Mouse (Mus musculus): ENCODE data around the gene Naxd. TPM values are rescaled to one million over a fixed set of nuclear protein-coding genes. Genes with fewer than 3 reads are reported as not detected.

The Naxd gene
- total and polyA plus RNA-seq, 3 experiments, result 39.7 to 57.1 (median 50.1) TPM

DNA sequence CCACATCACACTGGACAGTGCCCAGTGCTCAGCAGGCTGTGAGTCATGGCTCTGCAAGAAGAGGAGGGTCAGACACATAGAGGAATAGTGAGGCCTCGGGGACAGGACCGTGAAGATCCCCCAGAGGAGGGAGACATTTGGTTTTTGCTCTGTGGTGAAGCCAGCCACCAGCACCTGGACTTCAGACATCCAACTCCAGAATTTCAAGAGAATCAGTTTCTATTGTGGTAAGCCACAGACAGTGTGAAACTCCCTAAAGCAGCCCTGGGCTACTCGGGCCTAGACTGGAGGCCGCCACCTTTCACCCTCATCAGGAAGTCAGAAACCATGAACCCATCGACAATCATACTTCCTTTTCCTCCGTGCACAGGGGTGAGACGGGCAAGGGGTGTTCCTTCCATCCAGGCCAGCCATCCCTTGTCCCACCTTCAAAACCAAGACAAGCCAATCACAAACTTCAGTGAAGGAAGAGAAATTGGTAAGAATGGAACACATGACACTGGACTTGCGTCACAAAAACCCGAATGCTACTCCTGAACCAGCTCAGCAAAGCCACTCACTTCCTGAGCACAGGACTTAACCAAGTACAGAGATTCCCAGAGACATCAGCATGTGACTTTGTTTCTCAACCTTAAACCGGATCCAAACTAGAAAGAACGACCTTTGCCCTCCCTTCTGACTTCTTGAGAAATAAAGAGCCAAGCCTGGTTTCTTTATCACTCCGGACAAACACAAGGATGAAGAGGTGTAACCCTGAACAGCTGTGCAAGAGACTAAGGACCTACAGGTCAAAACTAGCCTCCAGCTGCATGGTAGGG lies 33.2 kb upstream of the Naxd start:
- in situ Hi-C loops (cut with MboI; ENCODE audit: low pct_ligation_motif_present, low pct_unique_long_range_greater_than_20kb, low sequenced_read_pairs) (no loop called here), dilution Hi-C loops (cut with MboI; ENCODE audit: extremely low pct_ligation_motif_present, extremely low pct_unique_long_range_greater_than_20kb, low sequenced_read_pairs) (no loop called here)
- Histone ChIP-seq H3K4me1 (ENCODE audit: control insufficient read depth in 1 of 2, insufficient read depth in 2 of 2) (peaks cover 41 to 69% of the 10 kb centered on the region in 2 experiments), H3K79me2 (replicated peaks; ENCODE audit: control insufficient read depth, extremely low read depth, insufficient read depth, poor library complexity, severe bottlenecking) (peaks cover 13% of the 10 kb centered on the region), H3K9ac (ENCODE audit: insufficient read depth, low read depth) (0 out of 2 replicates have a peak overlapping the region, but pooled peaks have one; percentile 4), H3K36me3 (replicated peaks in 1 of 2; ENCODE audit: control insufficient read depth in 1 of 2, insufficient read depth in 1 of 2, low read length in 1 of 2) (peaks cover 13 to 25% of the 10 kb centered on the region in 2 experiments), H3K27me3 (replicated peaks) (no peaks in the 10 kb centered on the region), H3K9me3 (replicated peaks; ENCODE audit: low read length) (peaks cover 23% of the 10 kb centered on the region), H3K27ac (ENCODE audit: insufficient read depth, low read depth) (peak overlapping the region; percentile 90), H3K4me2 (ENCODE audit: insufficient read depth, low read depth, poor library complexity, severe bottlenecking) (peak overlapping the region; percentile 55), H3K4me3 (replicated peaks in 1 of 3; ENCODE audit: low read depth in 2 of 3, low read length in 2 of 3, poor library complexity in 1 of 3) (no peak overlapping the region)
- TF ChIP-seq TBP (conservative IDR thresholded peaks at IDR 0.05; ENCODE audit: low read depth, low read length) (0 out of 2 replicates have a peak, but pooled peaks have one; percentile 28), HCFC1 (IDR thresholded peaks at IDR 0.05; ENCODE audit: low read depth, low read length) (peak; percentile 48; the same call in 1 of the 2 replicates), POLR2AphosphoS2 (IDR thresholded peaks at IDR 0.05; ENCODE audit: low read depth, low read length) (no peak), JUN (IDR thresholded peaks at IDR 0.05; ENCODE audit: insufficient read depth, low read depth, low read length) (peak; percentile 81), EP300 (IDR thresholded peaks at IDR 0.05; ENCODE audit: low read length) (peak; percentile 81), NRF1 (IDR thresholded peaks at IDR 0.05; ENCODE audit: low read depth, low read length) (peak; percentile 18; the same call in 1 of the 2 replicates), CTCF (conservative IDR thresholded peaks at IDR 0.05 in 1 of 2, IDR thresholded peaks at IDR 0.05 in 1 of 2; ENCODE audit: low read depth in 2 of 2, low read length in 2 of 2) (no peak), RCOR1 (conservative IDR thresholded peaks at IDR 0.05; ENCODE audit: low read depth, low read length) (peak; percentile 77), MXI1 (IDR thresholded peaks at IDR 0.05; ENCODE audit: low read depth, low read length) (peak; percentile 72; the same call in 1 of the 2 replicates), NELFE (IDR thresholded peaks at IDR 0.05; ENCODE audit: low read depth, low read length) (peak; percentile 54; the same call in 1 of the 2 replicates), ZMIZ1 (IDR thresholded peaks at IDR 0.05; ENCODE audit: low read depth, low read length) (peak; percentile 49), RAD21 (IDR thresholded peaks at IDR 0.05; ENCODE audit: low read depth, low read length) (no peak; the same call in none of the 2 replicates), PAX5 (IDR thresholded peaks at IDR 0.05; ENCODE audit: low read length) (no peak), MYC (IDR thresholded peaks at IDR 0.05; ENCODE audit: low read depth, low read length) (peak; percentile 82), MAFK (IDR thresholded peaks at IDR 0.05; ENCODE audit: insufficient replicate concordance, low read length) (peak; percentile 89), USF2 (conservative IDR thresholded peaks at IDR 0.05; ENCODE audit: low read depth, low read length) (peak; percentile 27; the same call in 1 of the 2 replicates), ZNF384 (IDR thresholded peaks at IDR 0.05; ENCODE audit: low read depth, low read length) (no peak), IRF4 (IDR thresholded peaks at IDR 0.05; ENCODE audit: low read depth, low read length) (peak; percentile 78), ZC3H11A (IDR thresholded peaks at IDR 0.05; ENCODE audit: low read depth, low read length) (no peak), E2F4 (IDR thresholded peaks at IDR 0.05; ENCODE audit: insufficient replicate concordance, low read depth, low read length) (peak; percentile 13; the same call in 1 of the 2 replicates), CHD1 (IDR thresholded peaks at IDR 0.05; ENCODE audit: low read depth, low read length) (no peak; the same call in 1 of the 2 replicates), MAZ (IDR thresholded peaks at IDR 0.05; ENCODE audit: low read depth, low read length) (peak; percentile 60), ELF1 (IDR thresholded peaks at IDR 0.05; ENCODE audit: low read depth, low read length) (peak; percentile 75), UBTF (IDR thresholded peaks at IDR 0.05; ENCODE audit: low read depth, low read length) (no peak), ZKSCAN1 (IDR thresholded peaks at IDR 0.05; ENCODE audit: borderline replicate concordance, low read depth, low read length) (no peak), ETS1 (conservative IDR thresholded peaks at IDR 0.05; ENCODE audit: low read depth, low read length) (peak; percentile 91), MAX (IDR thresholded peaks at IDR 0.05; ENCODE audit: low read length) (peak; percentile 87), GABPA (IDR thresholded peaks at IDR 0.05; ENCODE audit: insufficient replicate concordance, low read depth, low read length) (no peak), MEF2A (IDR thresholded peaks at IDR 0.05; ENCODE audit: borderline replicate concordance, low read depth, low read length) (peak; percentile 52), USF1 (IDR thresholded peaks at IDR 0.05; ENCODE audit: low read depth, low read length) (peak; percentile 60), TCF12 (IDR thresholded peaks at IDR 0.05; ENCODE audit: low read depth, low read length) (peak; percentile 97), KAT2A (IDR thresholded peaks at IDR 0.05; ENCODE audit: insufficient replicate concordance, low read length) (0 out of 2 replicates have a peak, but pooled peaks have one; percentile 42), JUND (conservative IDR thresholded peaks at IDR 0.05; ENCODE audit: low read depth, low read length) (peak; percentile 85), POLR2A (IDR thresholded peaks at IDR 0.05; ENCODE audit: low read depth, low read length) (0 out of 2 replicates have a peak, but pooled peaks have one; percentile 30), SIN3A (IDR thresholded peaks at IDR 0.05; ENCODE audit: low read length) (peak; percentile 86), SMC3 (IDR thresholded peaks at IDR 0.05; ENCODE audit: low read depth, low read length) (peak; percentile 39), CHD2 (IDR thresholded peaks at IDR 0.05; ENCODE audit: low read length) (peak; percentile 85), BHLHE40 (IDR thresholded peaks at IDR 0.05; ENCODE audit: low read depth, low read length) (peak; percentile 93)
- peak; percentile 97 for DNase-seq (ENCODE audit: extremely low read depth)
